Mouse (Mus musculus): Measurements from ENCODE around the gene Prr3. TPM values are rescaled to one million over a fixed set of nuclear protein-coding genes. Genes with fewer than 3 reads are reported as not detected.
"Not testable (repeated sequence)": the region's sequence is repeated elsewhere in the genome, so short reads cannot be mapped to it uniquely, and the experiment has no call there.

The Prr3 gene
- total RNA-seq (2021): 1 to 10 TPM; 1.7 to 3.4 TPM
- long read RNA-seq, experiment 1, partial matches to known transcripts: 0 of 1 reads
- long read RNA-seq, experiment 1, other reads (novel, unspliced or antisense): 1 of 1 reads
- long read RNA-seq, experiment 2, partial matches to known transcripts: 0 of 2 reads
- long read RNA-seq, experiment 2, other reads (novel, unspliced or antisense): 2 of 2 reads

DNA sequence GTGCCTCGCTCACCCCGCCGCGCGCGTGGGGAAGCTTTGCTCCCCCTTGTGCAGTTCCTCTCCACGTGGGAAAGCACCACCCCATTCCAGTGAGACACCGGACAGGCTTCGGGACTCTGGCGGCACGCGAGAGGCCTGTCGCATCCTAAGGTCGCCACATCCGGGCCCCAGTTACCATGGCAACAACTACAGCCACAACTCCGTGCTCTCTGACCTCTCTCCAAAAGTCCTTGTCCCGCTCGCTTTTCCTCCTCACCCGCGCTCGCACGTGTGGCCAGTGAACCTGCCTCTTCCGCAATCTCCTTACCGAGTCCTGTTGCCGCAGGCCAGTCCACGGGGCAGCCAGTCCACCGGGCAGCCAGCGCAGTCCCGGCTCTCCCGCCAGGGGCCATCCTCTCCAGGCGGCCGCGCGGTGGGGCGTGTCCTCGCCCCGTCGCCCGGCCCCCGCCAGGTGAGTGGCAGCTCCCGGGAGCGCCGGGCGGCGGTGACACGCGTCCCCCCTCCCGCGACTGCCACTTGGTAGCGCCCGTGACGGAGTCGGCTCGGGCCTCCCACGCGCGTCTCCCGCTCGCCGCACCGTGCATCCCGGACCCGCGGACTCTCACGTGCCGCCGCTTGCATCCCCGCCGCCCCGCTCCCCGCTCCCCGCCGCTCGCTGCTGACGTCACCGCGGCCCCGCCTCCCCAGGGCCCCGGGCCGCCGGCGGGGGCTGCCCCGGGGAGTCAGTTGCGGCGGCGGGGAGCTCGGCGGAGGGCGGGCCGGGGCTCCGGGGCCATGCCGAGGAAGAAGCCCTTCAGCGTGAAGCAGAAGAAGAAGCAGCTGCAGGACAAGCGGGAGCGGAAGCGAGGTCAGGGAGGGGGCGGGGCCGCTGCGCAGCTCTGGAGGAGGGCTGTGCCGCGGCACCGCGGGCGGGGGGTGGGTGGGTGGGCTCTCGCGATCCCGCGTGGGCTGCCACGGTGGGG, at the start of gene Prr3, which contains the start of gene Gnl1:
Prr3 (minus strand) TSS at position 836 of the 962 bp plus-strand sequence.
Gnl1 (plus strand) TSS at position 451 of the 962 bp plus-strand sequence.
- peak; percentile 82 to 94 for DNase-seq
- intact Hi-C loops (cut with DNase I): no loop called here

DNA sequence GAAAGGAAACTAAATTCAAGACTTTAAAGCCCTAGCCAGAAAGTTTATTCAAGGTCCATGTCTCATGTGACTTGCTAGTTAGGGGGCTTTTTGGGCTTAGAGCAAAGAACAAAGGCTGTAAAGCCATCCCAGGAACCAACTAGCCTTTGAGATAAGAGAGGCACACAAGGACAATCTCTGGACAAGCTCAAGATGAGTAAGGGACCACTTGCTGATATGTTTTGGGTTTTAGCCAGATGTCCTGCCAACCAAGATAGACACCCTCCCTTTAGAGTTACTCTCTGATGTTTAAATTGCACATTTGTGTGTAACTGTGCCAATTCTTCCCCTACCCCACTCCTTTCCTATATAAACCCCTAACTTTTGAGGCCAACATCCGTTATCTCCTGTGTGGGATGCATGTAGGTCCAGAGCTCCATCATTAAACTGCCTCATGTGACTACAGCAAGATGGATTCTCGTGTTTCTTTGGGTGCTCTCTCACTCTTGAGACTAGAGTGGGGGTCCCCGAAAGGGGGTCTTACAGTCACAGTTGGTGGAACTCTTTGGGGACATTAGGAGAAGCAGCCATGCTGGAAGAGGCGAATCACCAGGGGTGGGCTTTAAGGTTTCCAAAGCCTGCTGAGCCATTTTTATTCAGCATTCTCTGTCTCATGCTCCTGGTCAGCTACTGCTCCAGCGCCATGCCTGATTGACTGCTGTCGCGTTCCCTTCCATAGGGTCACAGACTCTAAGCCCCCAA, 49.0 kb upstream of the Prr3 start:
- no peak for DNase-seq
- intact Hi-C loops (cut with DNase I): loop anchor here (1.0 kb wide), 1 partner anchor 10 kb away; no protein-coding TSS in a partner anchor

DNA sequence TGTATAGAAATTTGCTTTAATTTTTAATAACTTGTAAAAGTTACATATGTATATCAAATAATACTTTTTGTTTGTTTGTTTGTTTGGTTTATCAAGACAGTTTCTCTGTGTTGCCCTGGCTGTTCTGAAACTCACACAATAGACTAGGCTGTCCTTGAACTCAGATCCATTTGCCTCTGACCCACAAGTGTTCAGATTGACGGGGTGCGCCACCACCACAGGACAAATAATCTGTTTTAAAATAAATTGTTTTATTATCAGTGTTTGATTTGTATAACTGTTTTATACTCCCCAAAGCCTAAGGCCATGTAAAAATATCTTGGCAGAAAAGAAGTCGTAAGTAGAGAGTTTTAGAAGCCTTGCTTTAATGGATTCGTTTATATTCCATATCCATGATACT, 47.6 kb upstream of the Prr3 start:
- DNase-seq: no peak
- intact Hi-C loops (cut with DNase I): no loop called here

DNA sequence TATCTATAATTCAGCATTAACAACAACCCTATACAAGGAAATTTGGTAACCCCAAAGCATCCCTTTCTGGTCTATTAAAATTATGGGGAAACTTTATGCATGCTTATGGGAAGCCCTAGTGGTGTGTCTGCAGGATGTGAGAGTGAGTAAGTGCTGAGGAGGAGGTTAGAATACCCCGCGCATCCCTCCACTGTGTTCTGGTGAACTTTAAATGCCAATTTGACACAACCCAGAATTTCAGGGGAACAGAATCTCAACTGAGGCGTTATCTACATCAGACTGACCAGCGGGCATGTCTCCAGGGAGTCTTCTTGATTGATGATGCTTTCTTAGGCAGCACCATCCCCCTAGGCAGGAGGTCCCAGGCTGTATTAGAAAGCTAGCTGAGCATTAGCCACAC, 45.9 kb upstream of the Prr3 start:
- intact Hi-C loops (cut with DNase I): no loop called here
- no peak for DNase-seq

DNA sequence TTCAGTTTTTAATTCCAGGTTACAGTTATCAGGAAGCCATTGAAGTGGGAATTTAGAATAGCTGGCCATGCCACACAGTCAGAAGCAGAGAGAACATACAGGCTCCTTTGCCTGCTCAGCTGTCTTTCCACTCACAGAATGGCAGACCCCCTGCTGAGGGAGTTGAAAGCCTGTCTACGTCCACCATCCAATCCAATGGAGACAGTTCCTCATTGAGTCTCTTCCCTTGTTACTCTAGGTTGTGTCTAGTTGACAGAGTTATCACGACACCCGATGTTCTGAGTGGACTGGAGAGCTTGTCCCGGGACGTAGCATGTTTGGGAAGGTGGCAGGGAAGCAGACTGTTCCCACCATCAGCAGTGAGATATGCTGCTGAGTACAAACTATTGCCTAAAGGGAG, 45.2 kb upstream of the Prr3 start:
- intact Hi-C loops (cut with DNase I): no loop called here
- no peak for DNase-seq

DNA sequence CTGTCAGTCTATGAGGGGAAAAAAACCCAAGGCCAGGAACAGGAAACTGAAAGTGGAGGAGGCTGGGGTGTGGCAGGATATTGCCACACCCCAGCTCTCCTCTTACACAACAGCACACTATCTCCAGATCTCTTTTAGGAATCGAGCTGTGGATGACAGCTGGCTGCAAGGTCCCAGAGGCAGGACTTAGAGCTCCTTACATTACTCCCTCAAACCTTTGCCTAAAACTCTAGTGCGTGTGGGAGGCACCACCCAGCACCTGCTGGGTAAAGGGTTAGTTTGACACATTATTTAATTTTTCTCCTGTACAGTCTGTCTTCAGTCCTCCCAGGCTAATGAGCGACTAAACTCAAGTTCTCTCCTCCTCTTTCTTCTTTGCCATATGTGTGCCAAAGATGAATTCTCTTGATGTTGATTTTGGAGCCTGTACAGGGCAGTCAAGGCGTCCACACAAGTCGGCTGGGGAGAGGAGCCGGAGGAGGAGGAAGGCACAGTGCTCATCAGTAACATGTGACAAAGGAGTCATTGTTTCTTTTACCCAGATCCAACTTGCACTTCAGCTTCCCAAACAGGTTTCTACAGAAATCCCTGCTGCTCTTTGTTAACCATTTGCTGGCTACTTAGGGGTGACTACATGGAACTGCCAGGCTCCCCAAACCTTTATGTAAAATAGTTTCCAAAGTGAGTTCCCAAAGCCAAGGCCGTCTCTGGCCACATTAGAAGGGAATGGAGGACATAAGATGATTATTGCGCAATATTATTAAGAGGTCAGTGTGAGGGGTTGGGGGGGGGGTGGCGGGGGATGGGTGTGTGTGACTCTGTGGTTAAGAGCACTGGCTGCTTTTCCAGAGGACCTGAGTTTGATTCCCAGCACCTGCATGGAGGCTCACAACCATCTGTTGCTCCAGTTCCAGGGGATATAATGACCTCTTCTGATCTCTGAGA, 43.9 kb upstream of the Prr3 start:
- intact Hi-C loops (cut with DNase I): no loop called here
- DNase-seq: no peak

DNA sequence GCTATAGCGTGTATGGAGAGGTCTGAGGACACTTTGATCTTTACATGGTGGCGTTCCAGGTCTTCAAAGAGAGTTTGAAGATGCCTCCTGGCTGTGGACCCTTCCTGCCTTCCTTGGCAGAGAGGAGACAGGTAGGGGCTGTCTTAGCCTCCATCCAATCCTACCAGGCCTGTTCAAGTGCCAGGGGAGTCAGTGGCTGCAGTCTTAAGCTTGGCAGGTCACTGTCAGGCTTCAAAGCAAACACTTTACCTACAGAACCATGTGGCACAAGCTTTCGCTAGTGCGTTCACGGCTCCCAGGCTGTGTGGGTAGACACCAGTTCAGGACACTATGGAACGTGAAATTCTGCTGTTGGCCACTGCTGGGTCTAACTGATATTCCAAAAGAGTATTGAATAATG, 42.9 kb upstream of the Prr3 start:
- intact Hi-C loops (cut with DNase I): no loop called here
- no peak for DNase-seq

DNA sequence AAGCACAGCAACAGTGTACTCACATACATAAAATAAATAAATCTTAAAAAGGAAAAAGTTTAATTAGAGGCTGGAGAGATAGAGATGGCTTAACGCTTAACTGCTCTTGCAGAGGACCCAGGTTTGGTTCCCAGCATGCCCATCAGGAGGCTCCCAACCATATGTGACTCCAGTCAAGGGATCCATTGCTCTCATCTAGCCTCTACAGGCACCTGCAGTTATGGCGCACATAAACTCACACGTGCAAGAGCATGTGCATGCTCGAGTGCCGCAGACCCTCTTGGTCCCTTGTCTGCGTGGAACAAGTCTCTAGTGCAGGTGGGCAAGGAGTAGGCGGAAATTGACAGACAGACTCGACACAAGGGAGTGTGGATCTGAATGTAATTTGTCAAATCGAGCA, 42.1 kb upstream of the Prr3 start:
- intact Hi-C loops (cut with DNase I): no loop called here
- no peak for DNase-seq

DNA sequence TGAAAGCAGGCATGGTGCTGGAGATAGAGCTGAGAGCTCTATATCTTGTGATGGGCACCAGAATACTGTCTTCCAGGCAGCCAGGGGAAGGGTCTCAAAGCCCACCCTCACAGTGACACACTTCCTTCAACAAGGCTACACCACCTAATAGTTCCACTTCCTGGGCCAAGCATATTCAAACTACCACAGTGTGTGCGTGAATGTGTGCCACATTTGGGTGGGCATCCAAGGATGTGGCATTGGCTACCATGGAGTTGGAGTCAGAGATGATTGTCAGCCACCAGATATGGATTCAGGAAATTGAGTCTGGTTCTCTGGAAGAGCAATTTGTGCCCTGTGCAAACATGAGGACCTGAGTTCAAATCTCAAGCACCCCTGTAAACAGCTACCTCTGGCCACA, 41.3 kb upstream of the Prr3 start:
- DNase-seq: no peak
- intact Hi-C loops (cut with DNase I): no loop called here

DNA sequence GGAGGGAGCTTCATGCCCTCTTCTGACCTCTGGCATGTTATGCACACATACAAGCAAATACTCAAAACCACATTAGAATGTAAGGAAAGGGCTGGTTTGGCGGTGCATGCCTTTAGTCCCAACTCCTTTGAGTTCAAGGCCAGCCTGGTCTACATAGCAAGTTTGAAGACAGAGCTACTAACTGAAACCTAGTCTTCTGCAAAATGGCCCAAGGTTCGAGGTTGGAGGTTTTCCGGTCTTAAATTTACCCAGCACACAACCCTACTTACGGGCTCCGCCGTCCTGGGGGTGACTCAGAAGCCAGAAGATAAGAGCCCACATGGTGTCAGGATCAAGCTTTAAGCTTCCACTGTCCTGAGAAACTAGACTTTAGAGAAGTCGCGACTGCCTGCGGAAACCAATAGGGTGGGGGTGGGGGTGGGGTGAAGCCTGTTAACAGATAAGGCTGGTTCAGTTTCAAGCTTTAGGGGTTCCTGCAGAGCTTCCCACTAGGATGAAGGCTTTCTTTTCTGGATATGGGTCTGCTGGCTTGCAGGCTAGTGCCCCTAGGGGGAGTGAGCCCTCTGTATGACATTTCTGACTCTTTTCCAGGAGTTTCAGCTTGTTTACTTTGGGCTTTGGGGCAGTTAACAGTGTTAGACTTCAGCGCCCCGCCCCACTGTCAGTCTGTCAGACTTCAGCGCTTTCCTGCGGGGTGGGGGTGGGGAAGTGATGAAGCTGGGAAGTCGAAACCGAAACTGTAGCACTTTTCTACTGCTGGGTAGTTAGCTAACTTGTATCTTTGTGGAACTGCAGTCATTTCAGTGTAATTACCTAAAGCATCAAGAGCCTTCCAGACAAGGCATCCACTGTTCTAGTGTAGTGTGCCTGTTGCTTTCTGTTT, 40.4 kb upstream of the Prr3 start, which contains the start of gene H2-T24:
H2-T24 (minus strand) TSS at position 370 of the 883 bp plus-strand sequence.
- peak in 1 of 2 experiments; percentile 71 for DNase-seq
- intact Hi-C loops (cut with DNase I): no loop called here

DNA sequence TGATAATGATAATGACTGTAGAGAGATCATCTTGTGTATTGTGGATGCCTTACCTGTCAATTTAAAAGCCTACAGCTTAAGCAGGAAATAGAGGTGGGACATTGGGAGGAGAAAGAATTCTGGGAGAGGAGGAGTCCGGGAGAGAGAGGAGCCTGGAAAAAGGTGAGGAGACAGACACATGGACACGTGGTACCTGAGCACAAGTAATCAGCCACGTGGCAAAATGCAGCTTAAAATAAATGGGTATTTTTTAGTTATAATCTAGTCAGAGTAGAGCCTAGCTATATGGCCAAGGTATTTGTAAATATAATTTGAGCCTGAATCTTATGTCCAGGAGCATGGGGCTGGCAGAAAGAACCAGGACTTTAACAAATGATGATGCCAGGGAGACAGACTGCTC, 39.5 kb upstream of the Prr3 start:
- no peak for DNase-seq
- intact Hi-C loops (cut with DNase I): loop anchor here (1.0 kb wide), 1 partner anchor 10 kb away; no protein-coding TSS in a partner anchor

DNA sequence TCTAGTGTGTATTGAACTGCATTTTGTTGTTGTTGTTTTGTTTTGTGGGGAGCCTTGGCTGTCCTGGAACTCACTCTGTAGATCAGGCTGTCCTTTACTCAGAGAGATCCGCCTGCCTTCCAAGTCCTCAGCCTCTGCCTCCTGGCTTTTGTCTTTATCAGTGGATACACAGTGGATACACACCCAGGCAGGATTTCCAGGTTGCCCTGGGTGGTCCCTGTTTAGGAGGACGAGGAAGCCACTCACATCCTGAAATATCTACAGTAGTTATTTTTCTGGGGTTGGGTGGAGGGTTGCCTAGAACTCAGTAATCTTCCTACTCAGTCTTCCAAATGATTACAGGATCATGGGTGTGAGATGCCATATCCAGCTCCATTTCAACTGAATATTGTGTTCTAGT, 38.9 kb upstream of the Prr3 start:
- intact Hi-C loops (cut with DNase I): loop anchor here (1.0 kb wide), 1 partner anchor 10 kb away; no protein-coding TSS in a partner anchor

DNA sequence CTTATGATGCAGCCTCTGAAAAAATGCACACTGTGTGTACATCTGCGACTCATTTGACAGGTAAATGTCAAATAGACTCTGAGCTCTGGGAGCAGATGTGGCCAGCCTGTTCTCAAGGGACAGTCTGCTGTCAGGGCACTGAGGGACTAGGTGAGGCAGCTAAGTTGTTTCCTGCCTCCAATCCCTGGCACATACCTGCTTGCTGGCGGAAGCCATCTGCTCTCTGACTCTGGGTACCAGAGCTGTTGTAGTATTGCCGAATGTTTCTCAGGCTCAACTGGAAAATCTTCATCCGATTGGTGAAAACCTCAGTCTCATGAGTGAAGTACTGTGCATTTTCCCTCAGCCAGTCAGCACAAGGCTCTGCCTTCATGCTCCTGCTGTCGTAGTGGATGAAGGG, 37.0 kb upstream of the Prr3 start:
- intact Hi-C loops (cut with DNase I): no loop called here
- DNase-seq: no peak

More for the DNA sequence above, 38.9 kb upstream of the Prr3 start:
- DNase-seq: no peak

DNA sequence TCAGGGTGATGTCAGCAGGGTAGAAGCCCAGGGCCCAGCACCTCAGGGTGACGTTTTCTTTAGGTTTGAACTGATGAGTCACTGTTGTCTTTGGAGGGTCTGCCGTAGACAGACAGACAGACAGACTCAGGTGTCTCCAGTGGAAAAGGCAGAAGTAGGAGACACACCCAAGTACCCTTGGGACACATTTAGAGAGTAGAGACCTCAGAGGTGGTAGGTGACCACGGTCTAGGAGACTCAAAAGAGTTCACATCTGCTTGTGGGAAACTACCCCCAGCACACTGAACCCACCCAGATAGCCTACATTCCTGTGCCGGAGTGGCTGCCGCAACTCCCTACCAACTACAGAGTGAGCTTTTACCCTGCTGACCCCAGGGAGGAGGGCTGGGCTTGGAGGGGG, 34.9 kb upstream of the Prr3 start:
- no peak for DNase-seq
- intact Hi-C loops (cut with DNase I): no loop called here

DNA sequence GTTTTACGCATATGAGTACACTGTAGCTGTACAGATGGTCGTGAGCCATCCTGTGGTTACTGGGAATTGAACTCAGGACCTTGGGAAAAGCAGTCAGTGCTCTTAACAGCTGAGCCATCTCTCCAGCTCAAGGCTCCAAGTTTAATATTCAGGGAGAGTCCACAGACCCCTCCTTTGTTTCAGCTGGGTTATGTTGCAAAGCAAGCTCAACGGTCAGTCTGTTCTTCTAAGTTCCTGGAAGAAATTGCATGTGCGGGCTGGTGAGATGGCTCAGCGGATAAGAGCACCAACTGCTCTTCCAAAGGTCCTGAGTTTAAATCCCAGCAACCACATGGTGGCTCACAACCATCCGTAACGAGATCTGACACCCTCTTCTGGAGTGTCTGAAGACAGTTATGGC, 24.4 kb upstream of the Prr3 start:
- intact Hi-C loops (cut with DNase I); DNase-seq: not testable (repeated sequence)

DNA sequence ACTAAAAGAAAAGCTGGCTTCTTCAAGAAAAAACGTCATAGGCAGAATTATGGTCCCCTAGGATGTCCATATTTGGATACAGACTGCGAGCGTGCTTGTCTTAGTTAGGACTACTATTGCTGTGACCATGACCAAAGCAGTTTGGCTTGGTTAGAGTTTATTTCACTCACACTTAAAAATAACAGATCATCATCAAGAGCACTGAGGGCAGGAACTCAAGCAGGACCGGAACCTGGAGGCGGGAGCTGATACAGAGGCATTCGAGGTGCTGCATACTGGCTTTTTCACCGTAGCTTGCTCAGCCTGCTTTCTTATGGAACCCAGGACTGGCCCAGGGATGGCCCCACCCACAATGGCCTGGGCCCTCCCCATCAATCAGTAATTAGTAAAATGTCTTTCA, 23.3 kb upstream of the Prr3 start:
- intact Hi-C loops (cut with DNase I): no loop called here

DNA sequence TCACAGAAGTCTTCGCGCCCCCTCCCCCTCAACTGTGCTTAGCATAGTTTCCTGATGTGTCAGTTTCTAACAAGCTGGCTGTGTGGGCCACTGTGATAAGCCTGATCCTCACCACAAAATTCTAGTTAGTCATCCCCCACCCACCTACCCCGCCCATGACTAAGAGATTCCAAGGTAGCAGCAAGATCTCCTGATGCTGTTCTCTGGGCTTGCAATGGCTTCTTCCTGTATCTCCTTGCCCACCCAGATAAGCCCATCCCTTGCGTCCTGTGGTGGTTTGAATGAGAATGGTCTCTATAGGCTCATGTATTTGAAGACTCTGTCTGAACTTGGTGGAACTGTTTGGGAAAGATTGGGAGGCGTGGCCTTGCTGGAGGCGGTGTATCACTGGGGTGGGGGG, 21.9 kb upstream of the Prr3 start:
- intact Hi-C loops (cut with DNase I): no loop called here
- DNase-seq: no peak

More for the DNA sequence above, 23.3 kb upstream of the Prr3 start:
- no peak for DNase-seq

DNA sequence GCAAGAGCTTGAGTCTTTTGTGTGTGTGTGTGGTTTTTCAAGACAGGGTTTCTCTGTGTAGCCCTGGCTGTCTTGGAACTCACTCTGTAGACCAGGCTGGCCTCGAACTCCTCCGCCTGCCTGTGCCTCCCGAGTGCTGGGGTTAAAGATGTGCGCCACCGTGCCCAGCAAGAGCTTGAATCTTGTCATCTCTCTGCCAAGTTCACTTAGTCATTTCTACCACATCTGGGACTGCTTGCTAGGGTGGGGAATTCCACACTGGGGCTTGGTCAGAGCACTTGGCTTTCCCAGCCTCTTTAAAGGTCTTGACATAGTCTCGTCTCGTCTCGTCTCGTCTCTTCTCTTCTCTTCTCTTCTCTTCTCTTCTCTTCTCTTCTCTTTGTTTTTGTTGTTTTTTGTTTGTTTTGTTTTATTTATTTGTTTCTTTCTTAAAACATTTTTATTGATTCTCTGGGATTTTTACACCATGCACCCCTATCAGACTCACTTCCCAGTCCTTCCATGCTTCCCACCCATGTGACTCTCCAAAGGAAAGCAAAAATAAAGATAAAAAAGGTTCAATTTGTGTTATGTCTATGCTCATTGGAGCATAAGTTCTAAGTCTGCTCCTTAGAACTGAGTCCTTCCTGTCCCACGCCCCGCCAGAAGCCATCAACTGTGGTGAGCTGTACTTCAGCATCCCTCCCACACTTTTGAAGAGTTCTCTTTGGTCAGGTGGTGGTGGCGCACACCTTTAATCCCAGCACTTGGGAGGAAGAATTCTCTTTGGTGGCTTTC, 21.3 kb upstream of the Prr3 start:
- intact Hi-C loops (cut with DNase I): no loop called here
- no peak for DNase-seq
